Mouse (Mus musculus) ES-E14 (cell line): ENCODE measurements around the gene Gm11037. TPM values are rescaled to one million over a fixed set of nuclear protein-coding genes. Genes with fewer than 3 reads are reported as not detected.

Source experiments
- DNase-seq: peaks from one replicate; pipeline ENCODE4 v3.0.0-alpha.2; 2013; ENCODE audit warnings: low read depth, low spot score
- H3K27ac ChIP-seq: 2 replicates; pipeline ENCODE4 v1.5.1; 2012; ENCODE audit warnings: low read depth, mild to moderate bottlenecking, low read length, moderate library complexity, mixed read lengths; ENCODE audit not compliant: poor library complexity, insufficient read depth, severe bottlenecking
- H3K36me3 ChIP-seq: 2 replicates; pipeline ENCODE4 v1.6.1; 2012; ENCODE audit warnings: mild to moderate bottlenecking, low read length, moderate library complexity, mixed read lengths; ENCODE audit not compliant: control insufficient read depth, poor library complexity, insufficient read depth, severe bottlenecking
- H3K4me1 ChIP-seq, 2 experiments: fragments of 150-350 bp in 1 of 2; sonication (generic) in 1 of 2; 2 replicates each; pipeline ENCODE4 v1.6.1; 2012; ENCODE audit warnings: low read length in 2 of 2, mild to moderate bottlenecking in 1 of 2, mixed read lengths in 1 of 2; ENCODE audit not compliant: control insufficient read depth in 2 of 2, insufficient read depth in 2 of 2, poor library complexity in 1 of 2
- H3K4me3 ChIP-seq, 2 experiments: fragments of 150-350 bp in 1 of 2; sonication (generic) in 1 of 2; 2 replicates each; pipeline ENCODE4 v1.5.1; 2012; ENCODE audit warnings: low read length in 2 of 2, low read depth in 1 of 2, mild to moderate bottlenecking in 1 of 2, mixed read lengths in 1 of 2; ENCODE audit not compliant: insufficient read depth in 1 of 2, poor library complexity in 1 of 2, severe bottlenecking in 1 of 2
- H3K9ac ChIP-seq: 2 replicates; pipeline ENCODE4 v1.6.1; 2012; ENCODE audit warnings: low read depth, mild to moderate bottlenecking, low read length, mixed read lengths; ENCODE audit not compliant: poor library complexity, insufficient read depth, severe bottlenecking
- H3K9me3 ChIP-seq: fragments of 150-350 bp; sonication (generic); 2 replicates; pipeline ENCODE4 v1.6.1; 2012; ENCODE audit warnings: low read depth, mild to moderate bottlenecking, low read length; ENCODE audit not compliant: control insufficient read depth, insufficient read depth
- CHD2 ChIP-seq: IDR thresholded peaks from 2 replicates; pipeline ENCODE4 v1.6.1; 2014; ENCODE audit warnings: mild to moderate bottlenecking, low read depth, low read length, inconsistent platforms
- HCFC1 ChIP-seq: IDR thresholded peaks from 2 replicates; pipeline ENCODE4 v1.6.1; 2012; ENCODE audit warnings: low read length, inconsistent platforms, borderline replicate concordance; ENCODE audit not compliant: insufficient read depth
- MAFK ChIP-seq: IDR thresholded peaks from 2 replicates; pipeline ENCODE4 v1.6.1; 2014; ENCODE audit warnings: mild to moderate bottlenecking, low read depth, low read length, inconsistent platforms; ENCODE audit not compliant: insufficient read depth
- ZC3H11A ChIP-seq: IDR thresholded peaks from 2 replicates; pipeline ENCODE4 v1.6.1; 2012; ENCODE audit warnings: low read depth, mild to moderate bottlenecking, inconsistent platforms, low read length, borderline replicate concordance
- ZNF384 ChIP-seq: IDR thresholded peaks from 2 replicates; pipeline ENCODE4 v1.6.1; 2012; ENCODE audit warnings: low read depth, low read length, inconsistent platforms
- in situ Hi-C, 2 experiments: fragments of 600-800 bp; cut with MboI; formaldehyde crosslinking; loops; one replicate each; pipeline ENCODE4 v1.15.1; 2025; ENCODE audit warnings: low sequenced_read_pairs in 2 of 2, inconsistent platforms in 1 of 2; ENCODE audit not compliant: unreplicated experiment in 2 of 2
- total RNA-seq: library from RNA; depleted of rRNA; stranded (reverse); fragments of 300-350 nt; gene quantifications from 2 replicates; pipeline ENCODE4 v1.2.3, GENCODE M21; 2012

Gm11037 gene
- total RNA-seq, 1 experiment = not detected

GRCm38 (mm10) chr2:131118968-131119574, 14.2 kb upstream of the Gm11037 start:
- no peak overlapping the region for H3K27ac ChIP-seq
- in situ Hi-C loops = no loop called here
- no peak for DNase-seq
- TF ChIP-seq ZC3H11A (no peak), CHD2 (no peak), MAFK (no peak), HCFC1 (no peak), ZNF384 (no peak)
- H3K9ac ChIP-seq = no peak overlapping the region
- no peaks in the 10 kb centered on the region for H3K9me3 ChIP-seq
- no peaks in the 10 kb centered on the region for H3K36me3 ChIP-seq
- no peak overlapping the region for H3K4me3 ChIP-seq
- no peaks in the 10 kb centered on the region for H3K4me1 ChIP-seq

GRCm38 (mm10) chr2:131124166-131124565, 9.1 kb upstream of the Gm11037 start:
- Histone ChIP-seq H3K4me3 (no peak overlapping the region), H3K36me3 (no peaks in the 10 kb centered on the region), H3K27ac (no peak overlapping the region), H3K9me3 (no peaks in the 10 kb centered on the region), H3K9ac (no peak overlapping the region), H3K4me1 (peaks cover 0 to 9% of the 10 kb centered on the region in 2 experiments; a peak in 1 of 4 replicates)
- DNase-seq = no peak
- in situ Hi-C loops = no loop called here
- no peak for TF ChIP-seq ZNF384
- TF ChIP-seq MAFK = no peak
- TF ChIP-seq HCFC1 = no peak
- no peak for TF ChIP-seq ZC3H11A
- no peak for TF ChIP-seq CHD2

GRCm38 (mm10) chr2:131125157-131125963, 7.9 kb upstream of the Gm11037 start:
- H3K4me1 ChIP-seq = peaks cover 0 to 9% of the 10 kb centered on the region in 2 experiments; a peak in 1 of 4 replicates
- H3K36me3 ChIP-seq = no peaks in the 10 kb centered on the region
- no peak overlapping the region for H3K9ac ChIP-seq
- no peaks in the 10 kb centered on the region for H3K9me3 ChIP-seq
- no peak for DNase-seq
- H3K4me3 ChIP-seq = no peak overlapping the region
- no peak for TF ChIP-seq ZC3H11A
- TF ChIP-seq HCFC1 = no peak
- no peak for TF ChIP-seq CHD2
- no peak for TF ChIP-seq ZNF384
- no peak for TF ChIP-seq MAFK
- no peak overlapping the region; the same call in 1 of the 2 replicates for H3K27ac ChIP-seq
- in situ Hi-C loops = no loop called here

- no peak overlapping the region for H3K4me3 ChIP-seq
These were observed 7.1 kb upstream of the Gm11037 start for GRCm38 (mm10) chr2:131125964-131126815.

More at GRCm38 (mm10) chr2:131125964-131126815, 7.1 kb upstream of the Gm11037 start:
- no peak for DNase-seq
- Histone ChIP-seq H3K36me3 (no peaks in the 10 kb centered on the region), H3K9ac (no peak overlapping the region), H3K27ac (no peak overlapping the region), H3K9me3 (no peaks in the 10 kb centered on the region), H3K4me1 (peaks cover 0 to 9% of the 10 kb centered on the region in 2 experiments; a peak in 1 of 4 replicates)
- TF ChIP-seq CHD2 = no peak
- in situ Hi-C loops = no loop called here
